Mouse (Mus musculus): Measurements from ENCODE around the gene Rab8a. TPM values are rescaled to one million over a fixed set of nuclear protein-coding genes. Genes with fewer than 3 reads are reported as not detected.

The Rab8a gene
- total RNA-seq, 2 experiments from 2014 or later, result 9.7 to 11.4 TPM

DNA sequence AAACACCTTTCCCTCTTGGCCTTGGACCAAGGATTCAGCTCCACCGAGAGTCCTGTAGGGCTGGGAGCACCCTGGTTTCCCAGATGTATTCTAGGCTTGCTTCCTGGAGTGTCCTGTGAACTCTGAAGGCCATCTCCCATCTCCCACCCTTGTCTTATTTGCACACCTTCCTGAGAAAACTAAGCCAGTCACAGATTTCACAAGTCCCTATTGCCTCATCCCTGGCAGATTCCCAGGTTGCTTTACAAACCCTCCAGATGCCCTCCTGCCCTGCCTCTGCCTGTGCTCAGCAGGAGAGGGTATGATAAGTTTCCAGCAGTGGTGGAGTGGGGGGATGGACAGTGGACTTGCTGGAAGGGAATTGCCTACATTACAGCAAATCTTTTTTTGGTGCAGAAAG lies 14.9 kb upstream of the Rab8a start:
- DNase-seq, result no peak

- DNase-seq, result no peak
Observed at GRCm38 (mm10) chr8:72146556-72146955, 14.4 kb upstream of the Rab8a start.

- no peak for DNase-seq
Observed at GRCm38 (mm10) chr8:72147266-72147665, 13.7 kb upstream of the Rab8a start.

GRCm38 (mm10) chr8:72149056-72149455 lies 11.9 kb upstream of the Rab8a start:
- no peak for DNase-seq

- no peak for DNase-seq
Observed at GRCm38 (mm10) chr8:72151418-72152078, 9.5 kb upstream of the Rab8a start.

DNA sequence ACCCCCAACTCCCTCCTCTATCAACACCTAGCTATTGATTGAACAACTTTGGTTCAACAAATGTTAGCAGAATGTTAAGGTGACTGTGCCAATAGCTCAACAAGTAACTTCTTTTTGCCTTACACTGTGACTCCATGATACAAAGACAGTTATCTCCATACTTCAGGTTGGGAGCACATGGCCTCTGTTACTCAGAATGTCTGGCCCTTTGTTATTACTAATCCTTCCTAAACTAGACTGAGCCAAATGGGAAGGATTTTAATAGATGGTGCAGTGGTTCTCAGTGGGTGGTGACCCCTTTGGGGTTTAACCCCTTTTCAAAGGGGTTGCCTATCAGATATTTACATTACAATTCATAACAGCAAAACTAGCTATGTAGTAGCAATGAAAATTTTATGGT lies 7.6 kb upstream of the Rab8a start:
- no peak for DNase-seq

DNA sequence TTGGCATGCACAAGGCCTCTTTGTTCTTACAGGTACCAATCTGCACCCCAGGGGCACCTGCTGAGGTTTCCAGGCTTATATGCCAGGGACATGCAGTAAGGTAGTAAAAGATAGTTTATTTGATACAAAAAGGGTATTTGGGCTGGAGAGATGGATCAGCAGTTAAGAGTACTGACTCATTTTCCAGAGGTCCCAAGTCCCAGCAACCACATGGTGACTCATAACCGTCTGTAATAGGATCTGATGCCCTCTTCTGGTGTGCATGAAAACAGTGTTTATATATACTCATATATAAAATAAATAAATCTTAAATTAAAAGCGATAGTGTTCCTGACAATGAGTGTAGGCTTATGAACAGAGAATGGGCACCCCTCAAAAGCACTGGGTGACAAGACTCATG lies 2.9 kb upstream of the Rab8a start:
- DNase-seq, result no peak

DNA sequence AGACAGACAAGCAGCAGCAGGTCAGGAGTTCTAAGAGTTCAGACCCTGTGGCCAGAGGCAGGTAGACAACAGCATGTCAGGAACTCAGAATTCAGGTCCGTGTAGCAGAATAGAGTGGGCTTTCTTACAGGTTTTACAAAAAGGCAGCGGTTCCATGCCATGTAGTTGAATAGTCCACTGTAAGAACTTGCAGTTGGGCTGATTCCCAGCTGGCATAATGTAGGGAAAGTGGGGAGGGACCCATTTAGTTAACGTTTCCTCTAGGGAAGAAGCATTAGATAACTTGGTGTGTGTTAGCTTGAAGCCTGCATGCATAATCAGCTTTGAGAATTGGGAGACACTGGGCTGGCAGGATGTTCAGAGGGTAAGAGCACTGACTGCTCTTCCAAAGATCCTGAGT lies 2.3 kb upstream of the Rab8a start:
- no peak for DNase-seq

DNA sequence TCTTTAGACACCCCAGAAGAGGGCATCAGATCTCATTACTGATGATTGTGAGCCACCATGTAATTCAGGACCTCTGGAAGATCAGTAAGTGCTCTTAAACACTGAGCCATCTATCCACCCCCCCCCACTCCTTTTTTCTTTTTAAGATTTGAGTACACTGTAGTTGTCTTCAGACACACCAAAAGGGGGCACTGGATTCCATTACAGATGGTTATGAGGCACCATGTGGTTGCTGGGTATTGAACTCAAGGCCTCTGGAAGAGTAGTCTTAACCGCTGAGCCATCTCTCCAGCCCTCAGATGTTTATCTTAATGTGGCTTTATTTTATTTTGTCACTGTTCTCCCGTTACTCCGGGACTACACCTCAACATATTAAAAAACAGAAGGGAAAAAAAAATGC lies 993 bp upstream of the Rab8a start:
- no peak for DNase-seq

- DNase-seq, result no peak
Observed at GRCm38 (mm10) chr8:72162821-72163220, 1.8 kb downstream of the Rab8a start.

DNA sequence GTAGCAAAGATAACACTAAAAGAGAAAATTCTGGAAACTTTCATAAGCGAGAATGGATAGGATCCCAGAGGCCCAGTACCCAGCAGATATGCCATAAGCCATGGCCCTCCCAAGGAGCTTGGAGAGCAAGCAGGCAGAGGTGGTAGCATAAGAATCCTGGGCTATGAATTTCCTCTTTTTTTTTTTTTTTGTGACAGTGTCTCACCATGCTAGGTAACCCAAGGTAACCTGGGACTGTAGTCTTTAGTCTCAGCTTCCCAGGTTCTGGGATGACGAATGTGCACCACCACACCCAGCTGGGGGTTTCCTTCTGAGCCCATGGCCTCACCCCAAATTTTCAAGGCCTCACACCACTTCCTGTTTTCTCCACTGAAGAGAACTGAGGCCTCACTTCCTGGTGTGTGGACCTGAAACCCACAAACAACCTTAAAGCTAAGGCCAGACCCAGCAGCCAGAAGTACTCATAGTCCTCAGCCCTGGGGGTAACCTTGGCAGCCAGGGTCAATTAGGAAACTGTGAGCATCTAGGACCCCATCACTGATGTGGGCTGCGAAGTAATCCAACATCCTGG lies 8.2 kb downstream of the Rab8a start:
- no peak for DNase-seq

DNA sequence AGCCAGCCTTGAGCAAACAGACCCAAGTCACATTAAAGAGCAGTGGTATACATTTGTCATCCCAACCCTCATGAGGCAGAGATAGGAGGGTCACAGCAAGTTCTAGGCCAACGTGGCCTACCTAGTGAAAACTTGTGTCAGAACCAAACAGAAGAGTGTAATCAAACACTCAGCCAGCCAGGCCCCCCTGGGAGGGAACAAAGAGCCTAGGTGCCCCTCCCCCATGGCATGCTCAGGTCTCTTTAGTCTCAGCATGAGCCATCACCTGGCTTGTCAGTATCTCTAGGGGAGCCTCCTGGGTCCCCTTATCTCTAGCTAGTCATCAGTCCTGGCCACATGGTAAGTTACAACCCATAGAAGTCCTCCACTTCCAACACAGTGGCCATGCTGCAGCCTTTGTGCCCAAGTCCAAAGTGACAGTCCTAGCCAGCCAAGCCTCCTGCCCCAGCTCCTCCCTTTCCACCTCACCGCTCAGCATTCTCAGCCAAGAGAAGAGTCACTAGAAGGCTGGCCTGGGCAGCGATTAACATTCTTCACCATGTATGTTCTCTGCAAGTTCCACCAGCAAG lies 8.8 kb downstream of the Rab8a start:
- DNase-seq, result no peak

- peak; percentile 22 for DNase-seq
Observed at GRCm38 (mm10) chr8:72177346-72177925, 16.4 kb downstream of the Rab8a start.

- no peak for DNase-seq
Observed at GRCm38 (mm10) chr8:72183554-72184202, 22.7 kb downstream of the Rab8a start.

DNA sequence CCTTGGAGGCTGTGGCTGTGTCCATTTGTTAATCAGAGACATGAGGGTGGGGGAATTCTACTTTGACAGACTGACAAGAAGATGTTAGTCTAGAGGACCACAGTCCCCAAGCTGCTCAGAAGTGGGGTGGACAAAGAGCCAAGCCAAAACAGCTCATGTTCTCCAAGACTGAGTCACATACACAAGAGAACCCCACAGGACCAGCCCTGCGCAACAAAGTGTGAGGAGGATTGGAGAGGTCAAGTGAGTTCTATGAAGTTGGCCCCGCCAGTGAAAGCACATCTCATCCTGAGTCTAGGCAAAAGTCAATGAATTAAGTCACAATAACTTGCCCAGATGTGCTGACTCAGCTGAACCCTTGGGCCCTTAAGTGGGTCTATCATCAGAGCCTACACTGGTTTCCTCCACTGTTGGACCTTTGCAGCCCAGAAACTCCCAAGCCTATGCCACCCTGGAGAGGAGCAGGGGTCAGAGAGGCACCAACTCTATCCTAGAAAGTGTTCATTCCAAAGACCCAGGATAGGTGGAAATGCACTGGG lies 26.9 kb downstream of the Rab8a start:
- peak; percentile 53 for DNase-seq

DNA sequence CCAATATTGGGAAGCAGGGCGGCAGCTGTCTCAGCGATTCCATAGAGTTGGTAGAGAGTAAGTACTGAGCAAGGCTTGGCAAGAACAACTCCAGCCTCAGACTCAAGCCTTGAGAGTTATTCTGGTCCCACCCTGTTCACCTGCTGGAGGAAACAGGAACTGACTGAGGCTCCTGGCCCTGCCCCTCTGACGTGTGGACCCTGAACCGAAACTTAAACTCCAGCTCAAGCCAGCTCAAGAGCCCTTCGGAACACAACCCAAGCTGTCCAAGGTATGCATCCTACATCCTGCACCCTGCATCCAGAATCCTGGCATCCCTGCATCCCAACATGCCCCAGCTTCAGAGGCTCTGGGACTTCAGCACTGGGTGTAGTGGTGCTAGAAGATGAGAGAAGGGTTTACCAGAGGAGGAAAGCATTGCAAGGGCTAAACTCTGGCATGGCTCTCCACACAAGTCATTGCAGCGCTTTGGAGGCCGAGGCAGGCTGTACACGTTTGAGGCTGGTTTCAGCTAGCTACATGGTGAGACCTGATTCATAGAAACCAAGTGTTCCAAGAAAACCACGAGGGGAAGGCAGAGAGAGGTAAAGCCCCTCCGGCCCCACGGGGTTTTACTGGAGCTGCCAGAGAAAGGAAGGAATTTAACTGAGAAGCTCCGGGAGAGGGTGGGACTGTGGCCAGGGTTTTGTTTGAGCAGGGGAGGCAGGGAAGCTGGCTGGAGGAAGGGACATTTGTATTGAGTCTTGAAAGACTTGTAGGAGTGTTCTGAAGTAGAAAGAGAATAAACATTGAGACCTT lies 28.6 kb downstream of the Rab8a start, which contains the start of gene Hsh2d:
Gene Hsh2d, plus strand, starts transcription at position 222 of the 798 bp plus-strand sequence.
- DNase-seq, result no peak

DNA sequence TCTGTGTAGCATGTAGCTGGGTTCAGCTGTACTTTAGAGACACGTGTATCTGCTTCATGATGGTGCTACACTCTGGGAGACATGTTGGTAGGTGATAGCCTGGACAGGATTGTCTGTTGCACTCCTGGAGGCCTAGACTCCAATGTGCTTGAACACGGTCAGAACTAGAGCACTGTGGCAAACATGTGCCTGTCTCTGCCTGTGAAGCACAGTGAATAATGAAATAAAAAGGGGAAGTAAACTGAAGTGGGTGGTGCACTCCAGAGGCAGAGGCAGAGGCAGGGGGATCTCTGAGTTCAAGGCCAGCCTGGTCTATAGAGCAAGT lies 29.2 kb downstream of the Rab8a start:
- DNase-seq, result no peak

DNA sequence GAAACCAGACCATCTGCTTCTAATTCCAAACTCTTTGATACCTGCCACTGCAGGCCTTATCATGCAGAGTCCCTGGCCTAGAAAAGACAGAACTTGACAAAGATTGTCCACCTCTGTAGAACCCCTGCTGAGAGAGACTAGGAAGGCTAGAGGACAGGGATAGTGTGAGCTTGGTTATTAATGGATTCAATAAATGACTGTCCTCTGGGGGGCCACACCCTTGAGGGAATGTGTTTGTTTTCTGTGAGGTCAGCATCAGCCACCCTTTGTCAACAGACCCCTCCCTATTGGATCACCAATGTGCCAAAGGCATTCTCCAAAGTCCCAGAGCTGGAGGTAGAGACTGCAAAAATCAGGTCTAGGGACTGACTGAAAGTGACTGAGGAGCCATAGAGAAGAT lies 31.1 kb downstream of the Rab8a start:
- no peak for DNase-seq

DNA sequence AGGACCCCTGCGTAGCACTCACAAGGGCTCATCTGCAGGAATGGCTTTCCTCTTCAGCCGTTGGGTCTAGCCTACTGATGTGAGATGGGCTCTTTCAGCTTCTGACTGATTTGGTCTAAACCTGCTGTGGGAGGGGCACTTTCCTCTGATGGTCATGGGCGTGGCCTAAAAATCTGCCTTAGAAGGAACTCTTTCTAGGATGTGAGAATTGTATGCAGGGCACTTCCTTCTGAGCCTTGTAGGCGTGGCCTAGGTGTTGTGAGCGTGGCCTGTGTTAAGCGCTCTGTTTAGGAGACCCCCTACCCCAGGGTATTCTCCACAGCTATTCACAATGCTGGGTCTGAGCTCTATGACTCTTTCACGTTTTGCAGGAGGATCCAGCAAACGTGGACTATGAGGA lies 37.0 kb downstream of the Rab8a start:
- no peak for DNase-seq

GRCm38 (mm10) chr8:72208582-72208981 lies 47.6 kb downstream of the Rab8a start:
- no peak for DNase-seq

DNA sequence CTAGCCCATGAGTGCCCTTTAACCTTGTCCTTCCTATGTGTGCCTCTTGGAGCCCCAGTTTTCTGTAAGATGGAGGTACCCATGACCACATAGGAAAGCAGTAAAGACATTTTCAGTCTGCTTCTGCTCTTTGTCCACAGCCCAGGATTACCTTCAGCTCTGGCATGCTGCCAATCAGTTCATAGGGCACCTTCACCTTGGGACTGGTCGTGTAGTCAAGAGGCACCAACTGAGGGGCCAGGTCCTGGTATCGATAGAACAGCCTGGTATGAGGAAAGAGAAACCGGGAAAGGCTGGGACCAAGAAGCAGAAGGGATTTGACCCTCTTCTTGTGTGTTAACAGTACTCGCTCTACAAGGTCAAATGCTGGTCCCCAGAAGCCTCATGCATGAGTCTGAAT lies 49.2 kb downstream of the Rab8a start:
- DNase-seq, result no peak

DNA sequence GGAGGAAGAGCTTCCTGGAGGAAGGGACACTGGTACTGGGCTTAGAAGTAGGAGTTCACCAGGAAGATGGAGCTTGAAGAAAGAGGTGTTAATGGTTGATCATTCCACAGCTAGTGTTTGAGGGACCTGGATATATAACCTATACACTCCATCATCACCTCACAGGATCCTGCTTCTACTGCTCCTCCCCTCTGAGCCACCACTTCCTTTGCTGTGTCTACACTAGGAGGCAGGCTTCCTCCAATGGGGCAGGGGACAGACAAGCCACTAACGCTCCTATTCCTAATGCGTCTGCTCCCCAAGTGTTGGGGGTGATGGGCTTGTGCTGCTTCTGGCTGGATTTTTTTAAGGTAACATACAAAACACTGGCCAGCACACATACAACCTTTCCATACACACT lies 49.7 kb downstream of the Rab8a start:
- DNase-seq, result no peak

All from gastrocnemius, postnatal 25 days (tissue).